Mouse (Mus musculus) hindbrain, postnatal 0 days (tissue): Measurements from ENCODE around the gene Rapgefl1. TPM values are rescaled to one million over a fixed set of nuclear protein-coding genes. Genes with fewer than 3 reads are reported as not detected.

ENCODE experiments used
- ATAC-seq: fragments of 200-750 bp; cut with Nextera tagmentation; 2 replicates; pipeline ENCODE4 v1.8.0; 2017; ENCODE audit warnings: mild to moderate bottlenecking, moderate TSS enrichment, moderate library complexity
- DNase-seq: peaks from one replicate; pipeline ENCODE4 v3.0.0-alpha.2; 2015; ENCODE audit warnings: low spot score
- H3K27ac ChIP-seq: fragments of 300-500 bp; sonication (generic); 2 replicates; pipeline ENCODE4 v1.5.1; 2014; ENCODE audit warnings: mild to moderate bottlenecking
- H3K27me3 ChIP-seq: fragments of 300-500 bp; sonication (generic); 2 replicates; pipeline ENCODE4 v1.6.1; 2014; ENCODE audit warnings: low read length, mixed read lengths; ENCODE audit not compliant: insufficient read depth
- H3K36me3 ChIP-seq: fragments of 300-500 bp; sonication (generic); 2 replicates; pipeline ENCODE4 v1.6.1; 2014; ENCODE audit warnings: low read length, mixed read lengths; ENCODE audit not compliant: insufficient read depth
- H3K4me1 ChIP-seq: fragments of 300-500 bp; sonication (generic); 2 replicates; pipeline ENCODE4 v1.6.1; 2014; ENCODE audit warnings: antibody characterized with exemption, low read length, mixed read lengths; ENCODE audit not compliant: insufficient read depth
- H3K4me2 ChIP-seq: fragments of 300-500 bp; sonication (generic); 2 replicates; pipeline ENCODE4 v1.6.1; 2014; ENCODE audit warnings: low read depth, mild to moderate bottlenecking, low read length, moderate library complexity, mixed read lengths
- H3K4me3 ChIP-seq: fragments of 300-500 bp; sonication (generic); 2 replicates; pipeline ENCODE4 v1.5.1; 2014; ENCODE audit warnings: low read length
- H3K9ac ChIP-seq: fragments of 300-500 bp; sonication (generic); replicated peaks from 2 replicates; pipeline ENCODE4 v1.6.1; 2014; ENCODE audit warnings: mild to moderate bottlenecking, low read length, moderate library complexity, mixed read lengths
- H3K9me3 ChIP-seq: fragments of 300-500 bp; sonication (generic); 2 replicates; pipeline ENCODE4 v1.6.1; 2016; ENCODE audit warnings: low read length, mixed read lengths
- CTCF ChIP-seq: IDR thresholded peaks from 2 replicates; pipeline ENCODE4 v1.5.1; 2016; ENCODE audit warnings: antibody characterized with exemption, control low read depth, low read depth
- WGBS: fragments of 180-500 bp; shearing (Covaris S2); extraction: QIAGEN DNeasy Blood & Tissue Kit; methylation state at CpG from one replicate; pipeline ENCODE4 v1.1.7; 2014; 5-methylcytosine and 5-hydroxymethylcytosine counted together
- polyA plus RNA-seq: library from polyadenylated mRNA; unstranded; fragments of >200 nt; fragmentation: Nextera tagmentation; extraction: Ambion mirVana; gene quantifications from 2 replicates; pipeline ENCODE4 v1.2.1, GENCODE M21; 2015
- total RNA-seq: library from RNA; depleted of rRNA; stranded (reverse); fragments of >200 nt; gene quantifications from 2 replicates; pipeline ENCODE4 v1.2.3, GENCODE M21; 2014

Gene Rapgefl1
- total and polyA plus RNA-seq, 2 experiments from 2014 or later = 11.0 to 44.1 TPM

- Histone ChIP-seq H3K4me2 (peak overlapping the region; percentile 87), H3K36me3 (no peaks in the 10 kb centered on the region), H3K4me3 (peak overlapping the region; percentile 42), H3K4me1 (peaks cover 19% of the 10 kb centered on the region; the same call in 1 of the 2 replicates), H3K9me3 (no peaks in the 10 kb centered on the region), H3K27me3 (no peaks in the 10 kb centered on the region), H3K9ac (no peak overlapping the region; the same call in 1 of the 2 replicates), H3K27ac (no peak overlapping the region)
- WGBS = 45% methylated on average over 5 of the region's 5 CpGs
- DNase-seq = no peak
- no peak for ATAC-seq
- no peak for TF ChIP-seq CTCF
These were observed 46.8 kb upstream of the Rapgefl1 start for GRCm38 (mm10) chr11:98789824-98790223.

GRCm38 (mm10) chr11:98790631-98791205 is 45.9 kb upstream of the Rapgefl1 start:
- Histone ChIP-seq H3K9ac (no peak overlapping the region), H3K4me3 (no peak overlapping the region), H3K4me1 (peaks cover 17% of the 10 kb centered on the region; the same call in 1 of the 2 replicates), H3K36me3 (no peaks in the 10 kb centered on the region), H3K9me3 (no peaks in the 10 kb centered on the region), H3K4me2 (no peak overlapping the region), H3K27ac (no peak overlapping the region), H3K27me3 (no peaks in the 10 kb centered on the region)
- DNase-seq (no peak), ATAC-seq (no peak)
- TF ChIP-seq CTCF = no peak
- 83% methylated on average over 5 of the region's 5 CpGs for WGBS

DNA sequence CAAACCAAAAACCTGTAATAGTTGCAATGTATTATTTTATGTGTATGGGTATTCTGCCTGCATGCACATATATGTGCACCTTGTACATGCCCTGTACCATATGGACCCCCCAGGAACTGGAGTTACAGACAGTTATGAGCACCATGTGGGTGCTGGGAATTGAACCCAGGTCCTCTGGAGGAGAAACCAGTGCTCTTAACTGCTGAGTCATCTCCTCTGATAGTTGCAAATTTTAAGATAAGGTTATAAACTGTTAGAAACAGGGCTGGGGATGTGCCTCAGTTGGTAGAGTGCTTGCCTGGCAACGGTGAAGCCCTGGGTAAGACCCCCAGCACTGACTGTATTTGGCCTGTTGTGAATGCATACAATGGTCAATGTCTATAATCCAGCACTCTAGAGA is 45.1 kb upstream of the Rapgefl1 start:
- ATAC-seq (no peak), DNase-seq (no peak)
- H3K27me3 ChIP-seq = no peaks in the 10 kb centered on the region
- H3K27ac ChIP-seq = no peak overlapping the region
- no peak for TF ChIP-seq CTCF
- H3K36me3 ChIP-seq = no peaks in the 10 kb centered on the region
- peaks cover 10% of the 10 kb centered on the region; the same call in 1 of the 2 replicates for H3K4me1 ChIP-seq
- H3K9ac ChIP-seq = no peak overlapping the region
- H3K4me2 ChIP-seq = no peak overlapping the region
- no peak overlapping the region for H3K4me3 ChIP-seq
- H3K9me3 ChIP-seq = no peaks in the 10 kb centered on the region
- WGBS = 82% methylated on average over 1 of the region's 1 CpGs

GRCm38 (mm10) chr11:98792081-98792480 is 44.5 kb upstream of the Rapgefl1 start:
- no peaks in the 10 kb centered on the region for H3K36me3 ChIP-seq
- ATAC-seq = no peak
- H3K9ac ChIP-seq = no peak overlapping the region
- H3K4me2 ChIP-seq = no peak overlapping the region
- 12% methylated on average over 4 of the region's 4 CpGs for WGBS
- H3K27ac ChIP-seq = no peak overlapping the region
- 0 out of 2 replicates have a peak, but pooled peaks cover 8% of the 10 kb centered on the region for H3K4me1 ChIP-seq
- H3K27me3 ChIP-seq = no peaks in the 10 kb centered on the region
- no peaks in the 10 kb centered on the region for H3K9me3 ChIP-seq
- H3K4me3 ChIP-seq = no peak overlapping the region
- no peak for TF ChIP-seq CTCF
- no peak for DNase-seq

DNA sequence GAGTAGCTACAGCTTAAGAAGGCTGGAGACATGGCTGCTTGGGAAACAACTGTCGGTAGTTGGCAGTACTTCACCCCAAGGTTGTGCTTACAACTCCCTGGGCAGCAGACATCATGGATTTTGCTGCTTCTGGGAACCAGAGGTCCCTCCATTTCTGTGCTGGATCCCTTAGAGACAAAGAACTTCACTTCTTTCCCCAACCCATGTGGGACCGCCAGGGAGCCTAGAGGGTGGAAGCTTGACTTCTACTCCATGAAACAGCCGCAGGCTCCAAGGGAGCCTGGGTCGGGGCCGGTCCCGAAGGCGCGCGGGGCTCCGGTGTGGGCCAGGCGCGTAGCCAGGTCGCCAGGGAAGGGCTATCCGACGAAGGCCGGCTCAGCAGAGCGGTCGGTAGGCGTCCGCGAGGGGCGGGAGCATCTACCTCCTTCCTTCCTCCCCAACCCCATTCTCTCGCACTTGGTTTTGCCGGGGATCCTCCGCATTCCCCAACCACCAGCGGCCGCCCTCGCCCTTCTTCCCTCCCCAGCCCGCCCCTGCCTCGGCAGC is 42.0 kb upstream of the Rapgefl1 start:
- Histone ChIP-seq H3K27ac (peak overlapping the region; percentile 97), H3K27me3 (no peaks in the 10 kb centered on the region), H3K4me2 (peak overlapping the region; percentile 96), H3K4me3 (peak overlapping the region; percentile 98), H3K9ac (peak overlapping the region; percentile 99), H3K36me3 (peaks cover 4% of the 10 kb centered on the region; the same call in 1 of the 2 replicates), H3K9me3 (no peaks in the 10 kb centered on the region), H3K4me1 (peaks cover 22% of the 10 kb centered on the region; the same call in 1 of the 2 replicates)
- DNase-seq (peak; percentile 76), ATAC-seq (peak; percentile 71)
- TF ChIP-seq CTCF = peak; percentile 56
- under 1% methylated on average over 23 of the region's 30 CpGs for WGBS

- Histone ChIP-seq H3K9me3 (no peaks in the 10 kb centered on the region), H3K9ac (peak within 1 kb of the TSS; percentile 99), H3K27me3 (no peaks in the 10 kb centered on the region), H3K27ac (peak within 1 kb of the TSS; percentile 97), H3K4me1 (peaks cover 22% of the 10 kb centered on the region; the same call in 1 of the 2 replicates), H3K4me2 (peak within 1 kb of the TSS; percentile 96), H3K36me3 (peaks cover 7% of the 10 kb centered on the region; the same call in 1 of the 2 replicates), H3K4me3 (peak within 1 kb of the TSS; percentile 98)
- WGBS = 1% methylated on average over 47 of the region's 89 CpGs
- no peak for TF ChIP-seq CTCF
- DNase-seq = peak; percentile 91
- ATAC-seq = peak; percentile 74
These were observed 41.4 kb upstream of the Rapgefl1 start, which contains the start of gene Msl1 for GRCm38 (mm10) chr11:98795015-98795713. Msl1 (plus strand) TSS chr11:98795516.
